Mouse (Mus musculus) midbrain, postnatal 0 days (tissue): ENCODE results near the gene Hspb1. TPM values are rescaled to one million over a fixed set of nuclear protein-coding genes. Genes with fewer than 3 reads are reported as not detected.

Source experiments
- ATAC-seq: fragments of 200-750 bp; cut with Nextera tagmentation; 2 replicates; pipeline ENCODE4 v1.8.0; 2017; ENCODE audit warnings: moderate number of reproducible peaks, mild to moderate bottlenecking, moderate TSS enrichment, moderate library complexity; ENCODE audit not compliant: low FRiP score
- DNase-seq: peaks from one replicate; pipeline ENCODE4 v3.0.0-alpha.2; 2015; ENCODE audit warnings: low spot score
- H3K27ac ChIP-seq: fragments of 300-500 bp; sonication (generic); 2 replicates; pipeline ENCODE4 v1.5.1; 2014; ENCODE audit warnings: low read depth, mild to moderate bottlenecking, low read length, mixed read lengths
- H3K27me3 ChIP-seq: fragments of 300-500 bp; sonication (generic); 2 replicates; pipeline ENCODE4 v1.6.1; 2014; ENCODE audit warnings: low read length, control low read depth, mixed read lengths; ENCODE audit not compliant: insufficient read depth
- H3K36me3 ChIP-seq: fragments of 300-500 bp; sonication (generic); 2 replicates; pipeline ENCODE4 v1.6.1; 2014; ENCODE audit warnings: low read length, control low read depth, mixed read lengths; ENCODE audit not compliant: insufficient read depth
- H3K4me1 ChIP-seq: fragments of 300-500 bp; sonication (generic); 2 replicates; pipeline ENCODE4 v1.6.1; 2014; ENCODE audit warnings: mild to moderate bottlenecking, control low read depth, antibody characterized with exemption, low read length, mixed read lengths; ENCODE audit not compliant: insufficient read depth
- H3K4me2 ChIP-seq: fragments of 300-500 bp; sonication (generic); 2 replicates; pipeline ENCODE4 v1.6.1; 2014; ENCODE audit warnings: low read depth, mild to moderate bottlenecking, low read length, mixed read lengths; ENCODE audit not compliant: poor library complexity, severe bottlenecking
- H3K4me3 ChIP-seq: fragments of 300-500 bp; sonication (generic); 2 replicates; pipeline ENCODE4 v1.5.1; 2014; ENCODE audit warnings: low read depth, mild to moderate bottlenecking, low read length, moderate library complexity
- H3K9ac ChIP-seq: fragments of 300-500 bp; sonication (generic); replicated peaks from 2 replicates; pipeline ENCODE4 v1.6.1; 2014; ENCODE audit warnings: mild to moderate bottlenecking, low read length, moderate library complexity, mixed read lengths; ENCODE audit not compliant: poor library complexity, severe bottlenecking
- H3K9me3 ChIP-seq: fragments of 300-500 bp; sonication (generic); 2 replicates; pipeline ENCODE4 v1.6.1; 2016; ENCODE audit warnings: low read length, control low read depth
- CTCF ChIP-seq: IDR thresholded peaks from 2 replicates; pipeline ENCODE4 v1.5.1; 2016; ENCODE audit warnings: antibody characterized with exemption, mild to moderate bottlenecking
- WGBS: fragments of 180-500 bp; shearing (Covaris S2); extraction: QIAGEN DNeasy Blood & Tissue Kit; methylation state at CpG from one replicate; pipeline ENCODE4 v1.1.7; 2014; 5-methylcytosine and 5-hydroxymethylcytosine counted together
- polyA plus RNA-seq: library from polyadenylated mRNA; unstranded; fragments of >200 nt; fragmentation: Nextera tagmentation; extraction: Ambion mirVana; gene quantifications from 2 replicates; pipeline ENCODE4 v1.2.1, GENCODE M21; 2015
- total RNA-seq: library from RNA; depleted of rRNA; stranded (reverse); fragments of >200 nt; gene quantifications from 2 replicates; pipeline ENCODE4 v1.2.3, GENCODE M21; 2014

Hspb1 gene
- total and polyA plus RNA-seq, 2 experiments from 2014 or later = 19.2 to 28.8 TPM

DNA sequence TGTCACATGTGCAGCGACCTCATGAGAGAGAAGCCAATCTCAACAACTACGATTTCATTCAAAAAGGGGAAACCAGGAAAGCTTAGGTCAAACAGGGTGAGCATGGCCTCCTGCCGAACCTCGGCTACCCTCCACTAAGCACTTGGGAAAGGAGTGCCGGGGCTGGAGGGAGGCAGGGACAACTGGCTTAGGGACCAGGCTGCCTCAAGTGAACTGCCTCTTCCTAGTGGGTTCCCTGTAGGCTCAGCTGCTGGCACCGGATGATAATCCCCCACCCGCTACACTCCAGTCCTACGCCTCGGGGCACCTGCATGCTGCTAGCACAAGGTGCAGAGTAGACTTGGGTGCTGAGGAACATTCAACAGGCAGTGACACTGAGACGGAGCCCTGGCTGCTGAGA, 21.9 kb downstream of the Hspb1 start:
- WGBS = 86% methylated on average over 10 of the region's 10 CpGs
- Histone ChIP-seq H3K9me3 (no peaks in the 10 kb centered on the region), H3K9ac (no peak overlapping the region), H3K4me2 (no peak overlapping the region), H3K27me3 (no peaks in the 10 kb centered on the region), H3K4me1 (no peaks in the 10 kb centered on the region; the same call in 1 of the 2 replicates), H3K4me3 (no peak overlapping the region), H3K27ac (no peak overlapping the region), H3K36me3 (peaks cover 29% of the 10 kb centered on the region)
- no peak for ATAC-seq
- TF ChIP-seq CTCF = no peak
- no peak for DNase-seq

- Histone ChIP-seq H3K27me3 (no peaks in the 10 kb centered on the region), H3K4me1 (no peaks in the 10 kb centered on the region; the same call in 1 of the 2 replicates), H3K9ac (no peak overlapping the region), H3K9me3 (no peaks in the 10 kb centered on the region), H3K36me3 (peaks cover 29% of the 10 kb centered on the region), H3K27ac (no peak overlapping the region), H3K4me3 (no peak overlapping the region), H3K4me2 (no peak overlapping the region)
- ATAC-seq (no peak), DNase-seq (no peak)
- TF ChIP-seq CTCF = no peak
- WGBS = 93% methylated on average over 25 of the region's 25 CpGs
Observed at GRCm38 (mm10) chr5:135910813-135911212, 23.1 kb downstream of the Hspb1 start.

DNA sequence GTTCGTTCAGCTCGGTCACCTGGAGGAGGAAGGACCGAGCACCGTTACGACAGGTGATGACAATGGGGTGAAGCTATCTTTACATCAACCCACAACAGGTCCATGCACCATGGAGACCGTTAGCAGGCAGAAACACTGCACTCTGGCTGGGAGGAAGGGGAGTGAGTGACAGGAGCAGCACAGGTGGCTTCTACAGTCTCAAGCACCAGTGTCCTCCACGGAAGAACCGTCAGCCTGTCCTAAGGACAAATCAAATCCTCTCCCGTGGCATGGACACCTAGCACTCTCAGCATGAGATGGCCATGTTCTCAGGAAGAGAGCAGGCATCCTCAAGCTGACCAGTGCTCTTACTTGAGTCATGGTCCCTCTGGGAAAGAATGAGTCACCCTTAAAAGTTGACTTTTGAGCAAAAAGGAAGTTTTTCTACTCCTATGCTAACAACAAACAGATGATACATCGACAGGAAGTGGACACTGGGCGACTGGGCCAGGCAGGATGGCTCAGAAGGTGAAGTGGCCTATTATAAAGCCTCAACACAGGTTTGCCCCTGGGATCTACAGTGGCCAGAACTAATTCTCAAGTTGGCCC, 24.0 kb downstream of the Hspb1 start:
- no peak overlapping the region for H3K9ac ChIP-seq
- H3K27ac ChIP-seq = no peak overlapping the region
- H3K4me2 ChIP-seq = no peak overlapping the region
- no peak for ATAC-seq
- DNase-seq = no peak
- WGBS = 91% methylated on average over 11 of the region's 11 CpGs
- H3K4me1 ChIP-seq = no peaks in the 10 kb centered on the region; the same call in 1 of the 2 replicates
- H3K36me3 ChIP-seq = peaks cover 29% of the 10 kb centered on the region
- TF ChIP-seq CTCF = no peak
- H3K4me3 ChIP-seq = no peak overlapping the region
- H3K9me3 ChIP-seq = no peaks in the 10 kb centered on the region
- H3K27me3 ChIP-seq = no peaks in the 10 kb centered on the region

DNA sequence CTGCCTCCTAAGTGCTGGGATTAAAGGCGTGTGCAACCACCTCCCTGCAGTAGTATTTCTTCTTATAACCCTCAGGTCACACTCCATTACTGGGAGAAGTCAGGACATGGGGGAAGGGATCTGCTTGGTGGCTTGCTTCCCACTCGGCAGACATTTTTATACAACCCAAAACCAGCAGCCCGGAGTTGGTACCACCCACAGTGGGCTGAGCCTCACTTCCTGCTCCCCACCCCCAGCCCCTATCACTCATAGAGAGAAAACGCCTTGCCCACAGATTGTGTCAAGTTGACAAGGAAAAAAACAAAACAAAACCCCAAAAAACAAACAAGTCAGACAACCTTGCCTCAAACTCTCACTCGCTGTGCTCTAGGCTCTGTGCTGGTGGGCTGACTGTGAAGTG, 25.5 kb downstream of the Hspb1 start:
- no peaks in the 10 kb centered on the region for H3K27me3 ChIP-seq
- no peak for ATAC-seq
- H3K4me3 ChIP-seq = no peak overlapping the region
- no peak for DNase-seq
- no peak for TF ChIP-seq CTCF
- no peak overlapping the region for H3K4me2 ChIP-seq
- no peaks in the 10 kb centered on the region for H3K9me3 ChIP-seq
- WGBS = 82% methylated on average over 5 of the region's 5 CpGs
- peaks cover 25% of the 10 kb centered on the region for H3K36me3 ChIP-seq
- H3K4me1 ChIP-seq = no peaks in the 10 kb centered on the region
- no peak overlapping the region for H3K9ac ChIP-seq
- H3K27ac ChIP-seq = no peak overlapping the region

- H3K27ac ChIP-seq = no peak overlapping the region; the same call in 1 of the 2 replicates
- ATAC-seq (no peak), DNase-seq (no peak)
- 91% methylated on average over 6 of the region's 6 CpGs for WGBS
- peaks cover 25% of the 10 kb centered on the region for H3K36me3 ChIP-seq
- H3K9me3 ChIP-seq = no peaks in the 10 kb centered on the region
- H3K9ac ChIP-seq = no peak overlapping the region
- H3K27me3 ChIP-seq = no peaks in the 10 kb centered on the region
- H3K4me2 ChIP-seq = no peak overlapping the region
- H3K4me1 ChIP-seq = no peaks in the 10 kb centered on the region
- TF ChIP-seq CTCF = no peak
- H3K4me3 ChIP-seq = no peak overlapping the region
Observed at GRCm38 (mm10) chr5:135914156-135914555, 26.4 kb downstream of the Hspb1 start.

DNA sequence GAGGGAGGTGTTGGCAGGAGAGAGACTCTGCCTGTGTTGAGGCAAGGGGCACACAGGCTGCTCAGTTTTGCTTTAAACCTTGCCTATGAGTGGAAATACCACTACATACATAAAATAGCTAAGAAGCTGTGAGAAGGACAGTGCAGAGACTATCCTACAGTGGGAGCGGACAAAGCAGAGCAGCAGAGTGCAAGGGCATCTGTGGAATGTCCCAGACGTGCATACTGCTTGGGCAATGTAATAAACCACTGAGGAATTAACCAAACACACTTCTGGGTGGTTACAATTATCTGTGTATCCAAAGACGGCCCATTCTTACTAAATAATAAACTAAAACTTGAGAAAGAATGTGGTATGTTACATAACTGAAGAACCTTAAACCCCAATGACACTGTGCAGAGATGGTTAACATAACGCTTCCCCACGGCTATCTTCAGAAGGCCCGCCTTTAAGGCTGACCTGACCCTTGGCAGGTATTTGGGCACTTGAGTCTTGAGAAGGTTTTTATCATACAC, 28.4 kb downstream of the Hspb1 start:
- no peak overlapping the region for H3K4me2 ChIP-seq
- H3K9me3 ChIP-seq = no peaks in the 10 kb centered on the region
- no peak overlapping the region for H3K4me3 ChIP-seq
- TF ChIP-seq CTCF = no peak
- DNase-seq (no peak), ATAC-seq (no peak)
- H3K4me1 ChIP-seq = no peaks in the 10 kb centered on the region
- no peaks in the 10 kb centered on the region for H3K27me3 ChIP-seq
- no peak overlapping the region for H3K27ac ChIP-seq
- H3K36me3 ChIP-seq = peaks cover 12% of the 10 kb centered on the region
- 90% methylated on average over 6 of the region's 6 CpGs for WGBS
- H3K9ac ChIP-seq = no peak overlapping the region
